Mouse (Mus musculus) embryo, embryonic 11.5 days (tissue): ENCODE results near the gene Chchd6.
A peak's percentile ranks its signal among the peaks of the same experiment; 100 is the strongest.

ENCODE experiments used
- DNase-seq: peaks from one replicate; pipeline ENCODE4 v3.0.0-alpha.2; 2012; ENCODE audit warnings: low read depth, low spot score

The Chchd6 gene

DNA sequence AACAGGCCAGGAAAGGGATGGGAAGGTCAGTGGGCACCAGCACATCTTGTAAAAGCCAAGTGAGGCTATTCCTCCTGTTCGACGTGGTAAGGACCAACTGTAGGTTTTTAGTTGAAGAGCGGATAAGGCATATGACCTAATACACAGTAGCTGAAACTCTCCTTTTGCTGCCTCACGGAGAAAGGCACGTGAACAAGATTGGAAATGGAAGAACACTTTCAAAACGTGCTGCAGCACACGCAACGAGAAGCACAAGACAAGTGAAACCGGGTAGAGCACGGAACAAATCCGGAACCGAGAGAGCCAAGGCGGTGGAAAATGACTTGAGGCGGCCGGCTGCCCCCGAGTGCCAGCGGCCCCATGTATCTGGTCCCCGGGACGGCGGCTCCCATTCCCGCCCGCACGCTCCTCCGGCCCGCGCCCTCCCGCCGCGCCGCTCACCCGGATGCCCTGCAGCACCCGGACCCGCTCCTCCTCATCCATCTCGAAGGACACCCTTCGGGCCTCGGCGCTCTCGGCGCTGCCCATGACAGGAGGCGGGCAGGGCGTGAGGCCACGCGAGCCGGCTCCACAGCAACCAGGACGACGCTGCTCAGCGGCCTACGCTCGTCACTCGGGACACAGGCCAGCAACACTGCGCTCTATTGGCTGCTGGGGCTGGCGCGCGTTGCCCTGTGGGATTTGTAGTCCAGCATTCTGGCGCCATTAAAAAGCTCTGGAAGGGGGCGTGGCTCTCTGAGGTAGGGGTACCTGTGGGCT, at the start of gene Chchd6:
TSS of gene Chchd6 (minus strand) at position 635 of the 759 bp plus-strand sequence.
- peak; percentile 84 for DNase-seq

DNA sequence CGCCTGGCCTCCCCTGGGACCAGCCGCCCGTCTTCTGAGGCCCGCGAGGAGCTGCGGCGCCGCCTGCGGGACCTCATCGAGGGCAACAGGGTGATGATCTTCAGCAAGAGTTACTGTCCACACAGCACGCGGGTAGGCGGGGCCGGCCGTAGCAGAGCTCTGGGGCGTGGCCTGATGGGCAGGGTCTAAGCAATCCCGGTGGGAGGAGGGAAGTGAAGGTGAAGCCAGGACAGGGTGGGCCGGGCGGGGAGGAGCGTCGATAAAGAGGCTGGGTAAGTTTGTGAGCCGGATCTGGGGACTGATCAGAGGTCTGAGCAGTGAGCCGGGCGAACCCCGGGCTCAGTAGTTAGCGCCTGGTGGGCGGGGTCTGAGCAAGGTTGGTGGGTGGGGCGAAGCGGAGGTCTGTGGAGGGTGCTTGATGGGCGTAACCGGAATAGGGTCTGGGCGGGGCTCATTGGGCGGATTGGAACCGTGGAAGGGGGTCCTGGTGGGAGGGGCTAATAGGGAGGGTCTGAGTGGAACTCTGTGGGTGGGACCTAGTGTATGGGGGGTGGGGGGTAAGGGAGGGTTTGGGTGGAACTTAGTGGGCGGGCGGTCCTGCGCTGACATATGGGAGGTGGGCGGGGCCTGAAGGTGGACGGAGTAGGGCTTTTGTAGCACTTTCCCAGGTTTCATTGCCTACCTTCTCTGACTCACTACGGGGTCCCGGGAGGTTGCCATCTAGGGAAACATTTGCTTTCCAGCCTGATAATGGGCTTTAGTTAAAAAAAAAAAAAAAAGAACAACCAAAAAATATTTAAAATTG, 49.0 kb upstream of the Chchd6 start:
- peak; percentile 86 for DNase-seq

DNA sequence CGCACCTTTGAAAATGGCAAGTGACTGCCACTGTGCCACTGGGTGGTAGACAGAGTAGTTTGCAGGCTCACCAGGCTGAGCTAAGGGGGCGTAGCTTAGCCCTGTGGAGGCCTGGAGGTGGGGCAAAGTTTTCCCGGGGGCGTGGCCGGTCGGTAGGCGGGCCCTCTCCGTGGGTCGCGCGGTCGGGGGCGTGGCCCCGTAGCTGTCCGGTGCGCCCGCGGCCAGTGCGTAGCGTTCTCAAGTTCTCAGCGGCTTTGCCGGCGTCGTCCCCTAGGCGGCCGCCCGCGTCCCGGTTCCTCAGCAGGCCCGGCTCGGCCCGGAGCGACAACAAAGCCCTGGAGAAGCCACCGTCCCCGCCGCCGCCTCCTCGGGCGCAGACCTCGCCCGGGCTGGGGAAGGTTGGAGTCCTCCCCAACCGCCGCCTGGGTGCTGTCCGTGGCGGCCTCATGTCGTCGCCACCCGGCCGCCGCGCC, 48.4 kb upstream of the Chchd6 start, which contains the start of gene Txnrd3:
TSS of gene Txnrd3 (plus strand) at position 191 of the 473 bp plus-strand sequence.
- DNase-seq: peak; percentile 74

DNA sequence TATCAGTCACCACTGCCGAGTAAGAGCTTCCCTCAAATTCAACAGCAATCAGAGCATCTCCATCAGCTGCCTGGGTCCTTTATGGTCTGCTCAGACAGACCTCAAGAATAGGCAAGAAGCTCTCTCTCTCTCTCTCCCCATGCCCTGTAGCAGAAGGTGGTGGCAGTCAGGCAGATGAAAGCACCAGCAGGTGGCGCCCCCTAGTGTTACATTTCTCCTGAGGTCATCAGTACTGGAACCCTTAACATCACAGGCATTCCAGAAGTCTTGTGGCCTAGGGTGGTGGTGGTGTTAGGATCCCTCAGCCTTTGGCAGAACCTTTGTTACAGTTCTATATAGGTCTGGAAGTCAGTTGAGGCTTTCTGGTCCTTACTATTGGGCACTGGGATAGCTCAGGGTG, 43.6 kb upstream of the Chchd6 start:
- DNase-seq: no peak

DNA sequence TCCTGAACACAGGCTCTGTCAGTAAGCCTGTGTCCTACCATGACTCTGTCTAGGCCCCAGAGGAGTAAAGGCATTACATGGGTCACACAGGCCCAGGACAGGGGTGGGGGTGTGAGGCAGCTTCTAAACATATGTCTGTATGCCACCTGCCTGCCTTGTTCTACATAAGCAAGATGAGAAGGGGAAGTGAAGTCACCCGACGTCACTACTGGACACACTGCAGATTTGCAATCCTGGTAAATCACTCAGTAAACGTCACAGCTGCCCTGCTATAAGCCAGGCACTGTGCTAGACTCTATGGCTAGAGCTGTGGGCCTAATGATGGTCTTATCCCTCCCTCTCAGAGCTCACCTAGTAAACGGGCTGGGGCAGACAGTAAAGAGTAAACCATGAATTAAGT, 42.5 kb upstream of the Chchd6 start:
- DNase-seq: no peak

DNA sequence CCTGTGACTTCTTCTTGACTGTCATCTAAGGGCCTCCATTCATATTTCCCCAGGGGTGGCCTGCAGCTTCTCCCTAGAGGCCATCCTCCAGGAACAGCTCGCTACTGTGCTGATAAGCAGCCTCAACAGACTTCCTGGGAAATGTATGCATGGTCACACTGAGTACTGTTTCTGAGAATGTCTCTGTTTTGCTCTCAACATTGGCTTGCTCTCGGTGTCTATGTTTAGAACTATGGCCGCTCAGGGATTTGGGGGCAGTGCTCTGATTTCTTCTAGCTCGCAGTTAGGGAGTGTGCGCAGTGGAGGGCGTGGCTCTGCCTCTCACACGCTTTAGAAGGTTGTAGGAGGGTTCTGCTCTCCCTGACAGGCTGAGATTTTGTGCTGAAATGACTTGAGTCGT, 38.9 kb upstream of the Chchd6 start:
- no peak for DNase-seq

DNA sequence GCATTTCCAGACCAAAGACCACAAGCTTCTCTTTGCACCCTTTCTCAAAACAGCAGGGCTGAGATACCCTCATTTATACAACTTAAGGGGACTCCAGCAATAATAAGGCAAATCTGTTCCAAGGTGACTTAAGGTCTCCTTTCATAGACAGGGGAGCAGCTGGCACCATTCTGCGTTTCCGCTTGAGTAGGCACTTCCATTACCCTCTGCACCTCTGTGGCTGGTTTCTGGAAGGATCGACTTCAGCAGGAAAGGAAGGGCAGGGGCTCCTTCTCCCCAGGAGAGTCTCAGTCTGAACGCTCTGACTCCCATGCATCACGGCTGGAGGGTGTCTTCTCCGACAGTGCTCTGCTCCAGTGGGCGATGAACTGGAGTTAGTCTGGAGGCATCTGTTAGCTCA, 37.7 kb upstream of the Chchd6 start:
- no peak for DNase-seq

DNA sequence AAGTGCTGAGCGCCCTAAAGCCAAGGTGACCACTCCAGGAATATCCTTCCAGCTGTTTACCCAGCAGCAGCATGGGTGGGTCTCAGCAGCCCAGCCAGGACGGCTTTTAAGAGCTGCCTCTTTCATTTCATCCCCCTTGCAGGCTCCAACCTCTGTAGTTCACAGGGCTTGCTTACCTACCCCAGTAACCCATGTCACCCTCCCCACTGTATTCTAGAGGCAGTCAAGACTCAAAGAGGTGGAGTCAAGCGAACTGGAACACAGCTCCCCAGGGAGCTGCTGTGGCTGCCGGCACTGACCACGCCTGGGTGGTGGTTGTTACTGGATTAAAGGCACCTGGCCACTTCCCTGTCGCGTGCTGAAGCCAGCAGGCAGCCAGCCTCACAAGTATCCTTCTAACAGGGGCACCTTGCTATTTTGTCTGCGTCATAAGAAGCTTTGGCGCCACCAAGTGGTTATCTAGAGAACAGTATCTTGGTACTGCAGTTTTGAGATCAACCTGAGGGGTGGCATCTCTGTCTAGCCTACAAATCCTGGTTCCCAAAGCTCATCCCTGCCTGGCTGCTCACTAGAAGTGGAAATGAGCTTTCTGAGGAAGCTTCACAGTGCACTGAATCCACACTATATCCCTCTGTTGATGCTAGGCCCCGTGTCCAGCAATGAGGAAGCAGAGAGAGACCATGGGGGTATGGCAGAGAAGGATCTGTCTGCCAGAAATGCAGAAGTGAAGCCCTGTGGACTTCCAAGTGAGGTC, 36.5 kb upstream of the Chchd6 start:
- peak; percentile 75 for DNase-seq

DNA sequence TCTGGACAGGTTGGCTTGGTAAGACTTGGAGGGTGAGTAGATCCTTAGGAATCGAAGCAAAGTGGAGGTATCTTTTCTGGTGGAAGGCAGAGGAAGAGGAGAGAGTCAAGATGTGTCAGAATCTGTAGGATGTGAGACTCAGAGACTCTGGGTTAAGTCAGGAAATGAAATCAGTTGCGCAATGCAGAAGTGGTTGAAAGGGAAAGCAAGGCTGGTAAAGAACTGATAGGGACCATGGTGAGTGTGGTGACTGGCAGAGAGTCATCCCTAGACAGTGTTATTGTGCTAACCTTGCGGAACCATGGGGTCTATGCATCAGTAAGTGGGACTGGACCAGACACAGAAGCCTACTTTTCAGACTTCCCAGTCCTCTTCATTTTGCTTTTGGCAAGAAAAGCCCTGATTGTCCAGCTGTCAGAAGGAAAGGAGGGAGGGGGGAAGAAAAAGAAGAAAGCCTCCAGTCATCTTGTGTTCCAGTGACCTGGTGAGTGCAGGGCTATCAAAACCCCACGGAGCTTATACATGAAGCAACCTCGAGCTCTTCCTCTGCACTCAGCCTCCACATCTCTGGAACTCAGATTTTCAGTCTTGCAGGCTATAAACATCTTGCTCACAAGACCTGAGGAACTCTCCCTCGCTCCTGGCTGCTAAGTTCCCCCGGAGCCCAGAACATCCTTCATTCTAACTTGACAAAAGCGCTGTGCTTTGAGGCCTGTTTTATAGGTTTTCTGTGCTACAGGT, 32.8 kb upstream of the Chchd6 start:
- no peak for DNase-seq

DNA sequence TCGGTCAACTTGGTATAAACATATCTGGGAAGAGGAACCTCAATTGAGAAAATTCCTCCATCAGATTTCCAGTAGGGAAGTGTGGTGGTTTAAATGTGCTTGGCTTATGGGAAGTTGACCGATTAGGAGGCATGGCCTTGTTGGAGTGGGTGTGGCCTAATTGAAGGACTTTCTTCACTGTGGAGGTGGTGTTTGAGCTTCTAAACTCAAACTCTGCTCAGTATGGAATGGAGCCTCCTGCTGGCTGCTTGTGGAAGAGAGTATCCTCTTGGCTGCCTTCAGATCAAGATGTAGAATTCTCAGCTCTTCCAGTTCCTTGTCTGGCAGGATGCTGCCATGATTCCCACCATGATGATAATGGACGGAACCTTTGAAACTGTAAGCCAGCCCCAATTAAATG, 27.2 kb upstream of the Chchd6 start:
- DNase-seq: no peak

DNA sequence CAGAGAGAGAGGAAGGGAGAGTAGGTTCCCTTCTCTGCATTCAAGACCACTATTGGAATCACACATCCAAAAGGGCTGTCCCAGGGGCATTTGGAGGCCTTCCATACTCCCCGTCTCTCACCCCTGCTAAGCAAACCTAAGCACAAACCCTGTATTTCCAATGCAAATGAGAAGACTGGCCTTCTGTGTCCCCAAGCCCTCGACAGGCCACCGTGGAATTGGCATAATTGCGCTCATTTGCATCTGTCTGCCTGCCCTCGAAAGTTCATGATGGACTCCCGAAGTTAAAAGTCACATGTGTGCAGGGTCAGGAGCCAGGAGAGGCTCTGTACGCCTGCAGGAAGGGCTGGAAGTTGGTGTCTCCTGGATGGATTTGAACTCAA, 19.9 kb upstream of the Chchd6 start:
- no peak for DNase-seq

DNA sequence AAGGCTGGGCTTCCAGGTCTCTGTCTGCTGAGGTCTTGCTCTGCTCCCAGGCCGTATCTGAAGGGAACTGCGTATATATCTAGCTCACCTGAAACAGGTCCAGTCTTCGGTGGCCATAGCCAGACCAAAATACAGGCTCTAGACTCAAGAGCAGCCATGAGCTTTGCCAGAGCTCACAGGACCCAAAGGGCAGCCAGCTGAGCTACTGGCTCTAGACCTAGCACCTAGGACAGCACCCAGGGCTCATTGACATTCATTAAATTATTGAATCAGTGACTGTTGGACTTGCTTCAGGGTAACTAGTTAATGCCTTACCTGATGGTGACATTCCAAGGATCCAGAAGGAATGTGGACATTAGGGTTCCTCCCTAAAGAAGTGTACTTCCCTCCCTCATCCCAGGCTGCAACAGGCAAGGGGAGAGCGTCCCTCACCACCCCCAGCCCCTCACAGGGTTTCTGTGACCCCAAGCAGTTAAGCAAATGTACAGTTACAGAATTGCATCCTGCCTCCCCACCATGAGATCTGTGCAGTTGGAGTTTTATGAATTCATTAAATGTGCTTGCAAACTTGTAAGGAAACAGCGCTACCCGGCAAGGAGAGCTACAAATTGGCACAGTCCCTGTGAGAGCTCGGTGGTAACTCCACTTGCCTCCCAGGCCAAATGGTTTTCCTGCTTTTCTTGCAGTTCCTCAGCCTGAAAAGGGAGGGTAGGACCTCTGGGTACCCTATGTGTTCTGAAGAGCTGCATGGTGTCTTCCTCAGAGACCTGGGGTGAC, 19.3 kb upstream of the Chchd6 start:
- DNase-seq: no peak

DNA sequence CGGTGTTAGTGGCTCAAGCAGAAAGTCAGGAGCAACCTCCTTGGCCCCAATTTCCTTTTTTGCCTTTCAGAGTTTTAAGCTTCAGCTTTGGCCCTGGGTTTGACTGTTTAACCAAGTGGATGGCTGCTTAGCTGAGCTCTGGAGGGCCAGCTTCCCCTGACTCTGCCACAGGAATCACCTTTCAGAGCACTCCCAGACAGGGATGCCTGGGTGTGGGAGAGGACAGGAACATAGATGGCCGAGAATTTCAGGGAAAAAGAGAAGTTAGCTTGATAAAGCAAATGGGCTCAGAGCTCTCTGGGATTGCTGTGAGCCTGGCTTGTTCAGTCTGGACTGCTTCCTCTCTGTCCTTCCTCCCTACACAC, 18.6 kb upstream of the Chchd6 start:
- no peak for DNase-seq

DNA sequence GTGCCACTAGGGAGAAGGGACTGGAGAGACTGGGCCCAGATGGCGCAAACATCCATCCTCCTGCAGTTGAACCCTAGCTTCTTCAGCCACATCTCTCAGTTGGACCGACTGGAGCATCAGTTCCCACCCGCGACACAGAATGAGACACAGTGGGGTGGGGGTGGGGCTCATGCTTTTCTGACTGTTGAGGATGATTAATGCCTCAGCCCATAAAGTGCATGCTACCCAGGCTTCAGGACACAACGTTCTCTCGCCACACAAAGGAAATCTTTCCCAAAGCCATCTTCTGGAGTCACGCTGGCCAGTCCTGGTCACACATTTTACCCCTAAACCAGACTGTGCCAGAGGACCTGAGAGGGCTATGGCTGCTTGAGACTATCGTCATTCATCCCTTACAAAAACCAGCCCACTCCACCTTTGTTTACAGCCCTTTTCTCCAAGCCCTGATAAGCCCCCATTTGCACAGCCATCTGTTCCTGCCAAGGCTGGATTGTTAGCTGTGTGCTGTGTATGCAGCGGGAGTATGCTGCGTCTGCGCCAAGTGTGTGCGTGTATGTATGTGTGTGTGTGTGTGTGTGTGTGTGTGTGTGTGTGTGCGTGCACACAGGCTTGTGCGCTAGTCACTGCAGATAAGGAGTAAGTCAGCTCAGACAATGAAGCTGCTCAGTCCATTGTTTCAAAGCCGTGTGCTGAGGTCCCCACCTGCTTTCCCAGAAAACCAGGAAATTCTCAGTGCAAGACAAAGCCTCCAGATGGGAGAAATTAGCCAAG, 18.1 kb upstream of the Chchd6 start:
- no peak for DNase-seq

DNA sequence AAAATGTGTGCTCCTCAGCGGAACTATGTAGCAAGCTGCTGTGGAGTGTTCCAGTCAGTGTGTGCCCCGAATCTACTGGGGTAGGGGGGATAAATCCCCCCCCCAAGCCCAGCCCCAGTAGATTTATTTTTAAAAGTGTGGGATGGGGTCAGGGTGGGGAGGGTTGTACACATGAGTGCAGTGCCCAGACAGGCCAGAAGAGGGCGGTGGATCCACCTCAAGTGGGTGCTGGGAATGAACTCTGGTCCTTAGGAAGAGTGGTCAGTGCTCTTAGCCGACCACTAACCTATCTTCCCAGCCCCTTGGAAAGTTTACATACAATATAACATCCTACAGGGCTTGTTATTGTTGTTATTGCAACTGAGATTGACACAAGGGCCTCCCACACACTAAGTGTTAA, 12.5 kb upstream of the Chchd6 start:
- no peak for DNase-seq

DNA sequence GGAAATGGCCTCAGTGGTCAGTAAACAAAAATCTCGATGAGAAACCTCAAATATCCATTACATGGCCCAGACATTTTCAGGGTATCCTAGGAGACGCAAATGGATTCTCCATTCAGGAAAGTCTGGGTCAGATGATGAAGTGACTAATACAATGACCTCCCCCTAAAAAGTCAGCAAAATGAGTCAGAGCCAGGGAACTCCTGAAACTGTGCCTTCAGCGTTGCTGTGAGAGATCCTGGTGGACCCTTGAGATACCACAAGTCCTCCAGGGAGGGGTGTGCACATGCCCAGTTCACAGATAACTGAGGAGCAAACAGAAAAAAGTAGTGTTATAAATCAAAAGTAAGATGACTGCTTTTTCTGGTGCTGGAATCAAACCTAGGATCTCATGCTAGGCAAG, 10.6 kb upstream of the Chchd6 start:
- DNase-seq: no peak

DNA sequence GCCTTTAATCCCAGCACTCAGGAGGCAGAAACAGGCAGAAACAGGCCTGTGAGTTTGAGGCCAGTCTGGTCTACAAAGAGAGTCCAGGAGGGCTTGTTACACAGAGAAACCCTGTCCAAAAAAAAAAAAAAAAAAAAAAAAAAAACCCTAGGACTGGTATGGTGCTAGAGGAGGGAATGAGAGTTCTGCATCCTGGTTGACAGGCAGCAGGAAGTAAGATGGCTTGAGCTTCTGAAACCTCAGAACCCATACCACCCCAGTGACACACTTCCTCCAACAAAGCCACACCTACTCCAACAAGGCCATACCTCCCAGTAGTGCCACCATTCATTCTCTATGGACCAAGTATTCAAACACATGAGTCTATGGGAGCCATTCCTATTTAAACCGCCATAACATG, 1.1 kb upstream of the Chchd6 start:
- DNase-seq: no peak

DNA sequence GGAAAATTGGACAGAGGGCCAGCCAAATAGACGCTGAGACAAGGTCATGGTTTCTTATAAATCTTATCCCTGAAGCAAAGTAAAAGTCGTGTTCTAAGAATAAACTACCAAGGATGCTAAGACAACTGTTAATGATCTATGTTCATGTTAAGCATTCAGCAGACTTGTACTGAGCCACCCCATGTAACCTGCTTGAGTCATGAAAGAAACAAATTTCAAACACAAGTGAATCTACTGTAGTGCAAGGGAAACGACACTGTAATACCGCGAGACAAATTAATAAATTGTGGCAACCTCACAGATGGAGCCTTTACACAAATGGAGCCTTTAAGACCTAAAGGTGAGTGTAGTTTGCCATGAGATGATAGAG, 310 bp upstream of the Chchd6 start:
- DNase-seq: no peak

DNA sequence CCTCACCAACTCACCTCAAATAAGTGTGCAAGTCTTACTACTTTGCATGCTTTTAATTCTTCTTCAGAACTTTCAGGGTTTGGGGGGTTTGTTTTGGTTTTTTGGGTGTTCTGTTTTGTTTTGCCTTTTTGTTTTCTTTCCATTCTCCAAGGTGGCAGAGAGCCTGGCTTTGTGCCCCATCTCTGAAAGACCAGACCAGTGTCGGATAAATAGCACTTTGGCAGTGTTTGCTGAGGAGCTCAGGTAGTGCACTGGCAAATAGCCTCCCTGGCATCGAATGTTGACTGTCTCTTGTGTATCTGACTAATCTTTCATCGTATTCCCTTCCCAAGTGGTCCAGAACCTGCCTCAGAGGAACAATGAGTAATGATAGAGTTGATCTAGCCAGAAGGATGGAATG, 3.4 kb downstream of the Chchd6 start:
- no peak for DNase-seq

DNA sequence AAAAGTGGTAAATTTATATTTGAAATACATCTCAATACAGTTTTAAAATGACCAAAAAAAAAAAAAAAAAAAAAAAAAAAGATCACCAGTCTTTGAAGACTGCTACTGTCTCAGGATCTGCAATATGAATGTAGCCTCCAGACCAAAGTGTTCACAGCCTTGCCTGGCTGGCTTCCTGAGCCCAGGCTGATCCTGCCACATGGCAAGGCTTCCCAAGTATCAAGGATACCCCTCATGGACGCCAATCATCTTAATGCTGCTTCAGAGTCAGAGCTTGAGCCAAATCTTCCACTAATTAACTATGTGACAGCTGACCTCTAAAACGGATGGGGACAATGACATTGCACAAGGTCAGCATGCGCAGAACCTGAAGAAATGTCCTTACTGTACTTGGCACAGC, 3.9 kb downstream of the Chchd6 start:
- no peak for DNase-seq
